Mouse (Mus musculus) bone marrow macrophage, adult 2 months (primary cell): ENCODE measurements at regions not wholly inside any gene's neighbourhood (a gene's known extent, or its start where the extent isn't known, plus 50 kb on each side); places are given as distances from the start of the nearest gene placed in this dataset.

Source experiments
- H3K27ac ChIP-seq: 2 replicates; pipeline ENCODE4 v1.5.1; 2012; ENCODE audit warnings: low read depth, low read length; ENCODE audit not compliant: insufficient read depth
- H3K4me1 ChIP-seq: 2 replicates; pipeline ENCODE4 v1.6.1; 2012; ENCODE audit warnings: low read length; ENCODE audit not compliant: control insufficient read depth, insufficient read depth
- H3K4me3 ChIP-seq: 2 replicates; pipeline ENCODE4 v1.5.1; 2012; ENCODE audit warnings: mild to moderate bottlenecking, low read length, moderate library complexity; ENCODE audit not compliant: insufficient read depth
- CTCF ChIP-seq: IDR thresholded peaks from 2 replicates; pipeline ENCODE4 v1.5.1; 2012; ENCODE audit warnings: low read depth, mild to moderate bottlenecking, low read length, moderate library complexity
- POLR2A ChIP-seq: IDR thresholded peaks from 2 replicates; pipeline ENCODE4 v1.6.1; 2012; ENCODE audit warnings: mild to moderate bottlenecking, low read depth, low read length, borderline replicate concordance

GRCm38 (mm10) chr8:127662776-127663499 is 599.2 kb downstream of the Pard3 start:
- TF ChIP-seq CTCF: no peak
- TF ChIP-seq POLR2A: no peak
- no peak overlapping the region for H3K4me3 ChIP-seq
- no peaks in the 10 kb centered on the region for H3K4me1 ChIP-seq
- no peak overlapping the region for H3K27ac ChIP-seq

- Histone ChIP-seq H3K4me3 (no peak overlapping the region), H3K4me1 (no peaks in the 10 kb centered on the region), H3K27ac (no peak overlapping the region)
- TF ChIP-seq CTCF (no peak), POLR2A (no peak)
Measured at GRCm38 (mm10) chr8:127666606-127667005, 602.9 kb downstream of the Pard3 start.

- H3K4me1 ChIP-seq: no peaks in the 10 kb centered on the region
- no peak overlapping the region for H3K27ac ChIP-seq
- no peak for TF ChIP-seq POLR2A
- no peak for TF ChIP-seq CTCF
Measured at GRCm38 (mm10) chr8:127668991-127669390, 605.3 kb downstream of the Pard3 start.

GRCm38 (mm10) chr8:127674063-127674462 is 610.4 kb downstream of the Pard3 start:
- TF ChIP-seq CTCF (no peak), POLR2A (no peak)
- Histone ChIP-seq H3K4me3 (no peak overlapping the region), H3K27ac (no peak overlapping the region), H3K4me1 (no peaks in the 10 kb centered on the region)

More at GRCm38 (mm10) chr8:127668991-127669390, 605.3 kb downstream of the Pard3 start:
- H3K4me3 ChIP-seq: no peak overlapping the region

GRCm38 (mm10) chr8:127675377-127675776 is 611.7 kb downstream of the Pard3 start:
- Histone ChIP-seq H3K27ac (no peak overlapping the region), H3K4me3 (no peak overlapping the region), H3K4me1 (0 out of 2 replicates have a peak, but pooled peaks cover under 1% of the 10 kb centered on the region)
- TF ChIP-seq CTCF (no peak), POLR2A (no peak)

GRCm38 (mm10) chr8:127680205-127680604 is 616.5 kb downstream of the Pard3 start:
- no peak overlapping the region for H3K4me3 ChIP-seq
- H3K27ac ChIP-seq: no peak overlapping the region
- TF ChIP-seq CTCF: no peak
- TF ChIP-seq POLR2A: no peak
- H3K4me1 ChIP-seq: 0 out of 2 replicates have a peak, but pooled peaks cover 2% of the 10 kb centered on the region

GRCm38 (mm10) chr8:127684213-127684612 is 620.5 kb downstream of the Pard3 start:
- TF ChIP-seq CTCF: no peak
- no peak overlapping the region for H3K27ac ChIP-seq
- 0 out of 2 replicates have a peak, but pooled peaks cover 2% of the 10 kb centered on the region for H3K4me1 ChIP-seq
- H3K4me3 ChIP-seq: no peak overlapping the region

GRCm38 (mm10) chr8:127690792-127691191 is 627.1 kb downstream of the Pard3 start:
- H3K4me1 ChIP-seq: no peaks in the 10 kb centered on the region
- no peak overlapping the region for H3K4me3 ChIP-seq
- H3K27ac ChIP-seq: no peak overlapping the region
- TF ChIP-seq POLR2A: no peak
- no peak for TF ChIP-seq CTCF

GRCm38 (mm10) chr8:127698404-127698803 is 634.7 kb downstream of the Pard3 start:
- H3K27ac ChIP-seq: no peak overlapping the region
- H3K4me3 ChIP-seq: no peak overlapping the region
- no peak for TF ChIP-seq CTCF
- no peak for TF ChIP-seq POLR2A
- no peaks in the 10 kb centered on the region for H3K4me1 ChIP-seq

- no peak overlapping the region for H3K4me3 ChIP-seq
- no peak for TF ChIP-seq POLR2A
- no peak for TF ChIP-seq CTCF
- no peaks in the 10 kb centered on the region for H3K4me1 ChIP-seq
- no peak overlapping the region for H3K27ac ChIP-seq
Measured at GRCm38 (mm10) chr8:127704406-127704805, 640.7 kb downstream of the Pard3 start.
